Mouse (Mus musculus): ENCODE data around the gene Mrtfa. TPM values are rescaled to one million over a fixed set of nuclear protein-coding genes. Genes with fewer than 3 reads are reported as not detected.

The Mrtfa gene
- polyA plus RNA-seq, 1 experiment from 2014 or later = 31.3 TPM

Other genes starting within 250 kb of the Mrtfa start
- 90.2 and 114 TPM in 2 replicates for gene Adsl, start 242.3 kb downstream of the Mrtfa start, polyA plus RNA-seq (2014; fragmentation: Nextera tagmentation; extraction: Ambion mirVana)
- 57.9 and 59.2 TPM in 2 replicates for gene Sgsm3, start 213.0 kb downstream of the Mrtfa start, polyA plus RNA-seq (2014; fragmentation: Nextera tagmentation; extraction: Ambion mirVana)
- gene Mchr1, start 44.7 kb upstream of the Mrtfa start, polyA plus RNA-seq (2014; fragmentation: Nextera tagmentation; extraction: Ambion mirVana) = 2.3 and 3.5 TPM in 2 replicates
- 148 and 157 TPM in 2 replicates for gene Slc25a17, start 170.1 kb upstream of the Mrtfa start, polyA plus RNA-seq (2014; fragmentation: Nextera tagmentation; extraction: Ambion mirVana)
- 173 and 184 TPM in 2 replicates for gene St13, start 209.3 kb upstream of the Mrtfa start, polyA plus RNA-seq (2014; fragmentation: Nextera tagmentation; extraction: Ambion mirVana)
- 6.6 and 8.0 TPM in 2 replicates for gene Xpnpep3, start 209.4 kb upstream of the Mrtfa start, polyA plus RNA-seq (2014; fragmentation: Nextera tagmentation; extraction: Ambion mirVana)
- gene Dnajb7, start 217.5 kb upstream of the Mrtfa start, polyA plus RNA-seq (2014; fragmentation: Nextera tagmentation; extraction: Ambion mirVana) = 0.90 and 1.7 TPM in 2 replicates